25 mouse cellular contexts compared by ENCODE assay signal in the genomic region with DNA sequence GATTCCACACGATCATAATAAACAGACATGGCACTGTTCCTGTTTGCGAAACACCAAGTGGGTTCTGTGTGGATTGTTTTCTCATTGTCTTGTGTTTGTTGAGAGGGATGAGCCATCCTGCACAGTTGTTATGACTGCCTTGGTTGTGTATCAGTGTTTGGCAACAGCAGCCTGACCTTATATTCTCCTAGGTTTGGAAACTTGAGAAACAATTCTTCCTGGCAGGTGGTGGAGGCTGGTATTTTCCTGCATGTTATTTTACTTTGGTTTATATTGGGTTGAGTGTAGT.
DNase-seq lines count a peak whose midpoint lies in the region; ATAC-seq lines count a peak whose summit lies in the region.
"Had no signal": no experiment of that assay in that cellular context is flagged by ENCODE, and none has a peak within 500 bp of the region (broad histone marks: within the 10 kb centered on the region; RNA-seq: fewer than 3 reads in every experiment).

No protein-coding gene starts in this region.

- peaks cover 4% of the 10 kb centered on the region; the same call in 1 of the 2 replicates for H3K4me1 ChIP-seq in lung, embryonic 15.5 days
- H3K4me1 ChIP-seq in midbrain, embryonic 11.5 days (ENCODE audit: control insufficient read depth, insufficient read depth, low read length): no peaks in the 10 kb centered on the region
- no peaks in the 10 kb centered on the region for H3K4me1 ChIP-seq in midbrain, embryonic 10.5 days
- no peaks in the 10 kb centered on the region for H3K4me1 ChIP-seq in heart, embryonic 12.5 days (replicated peaks)
- H3K4me1 ChIP-seq: embryonic facial prominence, embryonic 10.5 days; forebrain, embryonic 10.5 days; forebrain, embryonic 12.5 days had no signal

- H3K4me2 ChIP-seq in lung, embryonic 15.5 days: no peak overlapping the region
- no peak overlapping the region for H3K4me2 ChIP-seq in midbrain, embryonic 11.5 days
- no peak overlapping the region for H3K4me2 ChIP-seq in heart, embryonic 12.5 days
- H3K4me2 ChIP-seq: embryonic facial prominence, embryonic 12.5 days; forebrain, embryonic 12.5 days had no signal

- ATAC-seq in lung, embryonic 15.5 days (ENCODE audit: borderline replicate concordance, extremely low read depth, low FRiP score, low TSS enrichment): no peak
- ATAC-seq in midbrain, embryonic 11.5 days (ENCODE audit: low FRiP score): no peak
- no peak for ATAC-seq in heart, embryonic 12.5 days (ENCODE audit: insufficient number of reproducible peaks, low FRiP score)
- ATAC-seq: CD4-positive, CD25-positive, alpha-beta regulatory T cell, adult 4 months; forebrain, embryonic 14.5 days; forebrain, embryonic 16.5 days had no signal

- no peaks in the 10 kb centered on the region for H3K9me3 ChIP-seq in lung, embryonic 15.5 days
- H3K9me3 ChIP-seq in midbrain, embryonic 11.5 days (ENCODE audit: control insufficient read depth, low read length): no peaks in the 10 kb centered on the region
- no peaks in the 10 kb centered on the region for H3K9me3 ChIP-seq in midbrain, embryonic 10.5 days (replicated peaks)
- H3K9me3 ChIP-seq in heart, embryonic 12.5 days (replicated peaks): no peaks in the 10 kb centered on the region
- H3K9me3 ChIP-seq: embryonic facial prominence, embryonic 10.5 days; embryonic facial prominence, embryonic 12.5 days; forebrain, embryonic 10.5 days; forebrain, embryonic 12.5 days; G1E had no signal

- intact Hi-C loops in heart, postnatal 36 days (cut with DNase I): no loop called here

- no peak overlapping the region for H3K9ac ChIP-seq in lung, embryonic 15.5 days
- H3K9ac ChIP-seq in midbrain, embryonic 11.5 days (ENCODE audit: low read length): no peak overlapping the region
- no peak overlapping the region for H3K9ac ChIP-seq in heart, embryonic 12.5 days
- H3K9ac ChIP-seq: embryonic facial prominence, embryonic 12.5 days; forebrain, embryonic 12.5 days had no signal

- no peak overlapping the region for H3K4me3 ChIP-seq in lung, embryonic 15.5 days
- no peak overlapping the region for H3K4me3 ChIP-seq in midbrain, embryonic 11.5 days (ENCODE audit: low read depth, low read length)
- H3K4me3 ChIP-seq in midbrain, embryonic 10.5 days: no peak overlapping the region
- H3K4me3 ChIP-seq in heart, embryonic 12.5 days: no peak overlapping the region
- H3K4me3 ChIP-seq: embryonic facial prominence, embryonic 10.5 days; embryonic facial prominence, embryonic 12.5 days; forebrain, embryonic 10.5 days; forebrain, embryonic 12.5 days had no signal

- H3K36me3 ChIP-seq in lung, embryonic 15.5 days: no peaks in the 10 kb centered on the region
- H3K36me3 ChIP-seq in midbrain, embryonic 11.5 days (ENCODE audit: control insufficient read depth, insufficient read depth, low read length): no peaks in the 10 kb centered on the region
- no peaks in the 10 kb centered on the region for H3K36me3 ChIP-seq in midbrain, embryonic 10.5 days
- H3K36me3 ChIP-seq in heart, embryonic 12.5 days: no peaks in the 10 kb centered on the region
- H3K36me3 ChIP-seq: embryonic facial prominence, embryonic 10.5 days; embryonic facial prominence, embryonic 12.5 days; forebrain, embryonic 10.5 days; forebrain, embryonic 12.5 days; G1E had no signal

- DNase-seq in lung, postnatal 4 days: no peak
- peak; percentile 64 for DNase-seq in midbrain, embryonic 11.5 days (ENCODE audit: low spot score, missing footprints)
- no peak for DNase-seq in midbrain, embryonic 10.5 days (ENCODE audit: low spot score)
- DNase-seq in fibroblast of lung, adult 2 months (ENCODE audit: low read depth): peak; percentile 27
- DNase-seq in heart, postnatal 36 days: no peak
- DNase-seq: adrenal gland, adult 8-10 months; adrenal gland, postnatal 14 days; adrenal gland, postnatal 36 days; B cell, adult 2 months; cerebellum, adult 11-12 months; cerebellum, adult 2 months; cerebellum, adult 9-10 months; cerebellum, postnatal 10 days; cerebellum, postnatal 25 days had no signal

- peak overlapping the region; percentile 58 for H3K27ac ChIP-seq in lung, embryonic 15.5 days
- no peak overlapping the region for H3K27ac ChIP-seq in midbrain, embryonic 11.5 days (ENCODE audit: low read depth, low read length)
- no peak overlapping the region for H3K27ac ChIP-seq in midbrain, embryonic 10.5 days (replicated peaks)
- H3K27ac ChIP-seq in heart, embryonic 12.5 days (ENCODE audit: poor library complexity, severe bottlenecking): no peak overlapping the region
- H3K27ac ChIP-seq: embryonic facial prominence, embryonic 10.5 days; embryonic facial prominence, embryonic 12.5 days; forebrain, embryonic 10.5 days; forebrain, embryonic 12.5 days had no signal

- H3K27me3 ChIP-seq in lung, embryonic 15.5 days: no peaks in the 10 kb centered on the region
- H3K27me3 ChIP-seq in midbrain, embryonic 11.5 days (ENCODE audit: control insufficient read depth, insufficient read depth, low read length): no peaks in the 10 kb centered on the region
- no peaks in the 10 kb centered on the region for H3K27me3 ChIP-seq in midbrain, embryonic 10.5 days (ENCODE audit: low read depth, poor library complexity, severe bottlenecking)
- no peaks in the 10 kb centered on the region for H3K27me3 ChIP-seq in heart, embryonic 12.5 days (replicated peaks)
- H3K27me3 ChIP-seq: CH12.LX; embryonic facial prominence, embryonic 12.5 days; forebrain, embryonic 12.5 days had no signal

- 38% methylated on average over 2 of the region's 2 CpGs for WGBS in lung, embryonic 15.5 days
- 90% methylated on average over 2 of the region's 2 CpGs for WGBS in midbrain, embryonic 11.5 days
- WGBS in midbrain, embryonic 10.5 days: 88% methylated on average over 2 of the region's 2 CpGs
- 81% methylated on average over 2 of the region's 2 CpGs for WGBS in heart, embryonic 12.5 days

Comparison
In these comparisons a context has a peak if more than half of its experiments do, and no peak if none do; other contexts are left out.
1. DNase-seq: peak in midbrain, embryonic 11.5 days (single experiment) and fibroblast of lung, adult 2 months (single experiment); none in lung, postnatal 4 days (0 of 2), midbrain, embryonic 10.5 days (single experiment) and heart, postnatal 36 days (0 of 2).